Mouse (Mus musculus) cerebellum, adult 9-11 months (tissue): ENCODE results near the gene Ajuba.
"Not testable (repeated sequence)": the region's sequence is repeated elsewhere in the genome, so short reads cannot be mapped to it uniquely, and the experiment has no call there.

Experiments used
- DNase-seq: peaks from one replicate; pipeline ENCODE4 v3.0.0; 2022

Gene Ajuba

GRCm38 (mm10) chr14:54577089-54577982, at the start of gene Ajuba:
Gene Ajuba, minus strand, starts transcription at chr14:54577558.
- DNase-seq = no peak

GRCm38 (mm10) chr14:54624976-54625375, 47.6 kb upstream of the Ajuba start:
- DNase-seq = no peak

GRCm38 (mm10) chr14:54623334-54623733, 46.0 kb upstream of the Ajuba start:
- DNase-seq = no peak

GRCm38 (mm10) chr14:54621133-54621532, 43.8 kb upstream of the Ajuba start, which contains the start of gene Psmb11:
Gene Psmb11, plus strand, starts transcription at chr14:54621433.
- no peak for DNase-seq

- peak; percentile 91 for DNase-seq
Observed at GRCm38 (mm10) chr14:54617897-54618365, 40.6 kb upstream of the Ajuba start, which contains the start of gene Psmb5. Gene Psmb5, minus strand, starts transcription at chr14:54618022.

- DNase-seq = no peak
Observed at GRCm38 (mm10) chr14:54617152-54617896, 40.0 kb upstream of the Ajuba start.

- DNase-seq = no peak
Observed at GRCm38 (mm10) chr14:54616226-54616825, 39.0 kb upstream of the Ajuba start.

GRCm38 (mm10) chr14:54614130-54614529, 36.8 kb upstream of the Ajuba start:
- not testable (repeated sequence) for DNase-seq

GRCm38 (mm10) chr14:54610648-54611047, 33.3 kb upstream of the Ajuba start:
- DNase-seq = no peak

- DNase-seq = no peak
Observed at GRCm38 (mm10) chr14:54609962-54610361, 32.6 kb upstream of the Ajuba start.

- DNase-seq = no peak
Observed at GRCm38 (mm10) chr14:54609245-54609644, 31.9 kb upstream of the Ajuba start.

GRCm38 (mm10) chr14:54607226-54607625, 29.9 kb upstream of the Ajuba start:
- no peak for DNase-seq

GRCm38 (mm10) chr14:54605752-54606321, 28.5 kb upstream of the Ajuba start, which contains the start of gene 4931414P19Rik:
Gene 4931414P19Rik, minus strand, starts transcription at chr14:54605993.
- peak; percentile 78 for DNase-seq

- DNase-seq = no peak
Observed at GRCm38 (mm10) chr14:54603686-54604085, 26.3 kb upstream of the Ajuba start.

- DNase-seq = peak; percentile 98
Observed at GRCm38 (mm10) chr14:54603038-54603654, 25.8 kb upstream of the Ajuba start.

- DNase-seq = peak; percentile 63
Observed at GRCm38 (mm10) chr14:54602613-54603012, 25.3 kb upstream of the Ajuba start.

GRCm38 (mm10) chr14:54601601-54602000, 24.2 kb upstream of the Ajuba start:
- DNase-seq = no peak

- no peak for DNase-seq
Observed at GRCm38 (mm10) chr14:54597084-54597483, 19.7 kb upstream of the Ajuba start.

- no peak for DNase-seq
Observed at GRCm38 (mm10) chr14:54594631-54595414, 17.5 kb upstream of the Ajuba start.

- DNase-seq = no peak
Observed at GRCm38 (mm10) chr14:54594055-54594454, 16.7 kb upstream of the Ajuba start.

- no peak for DNase-seq
Observed at GRCm38 (mm10) chr14:54592319-54592934, 15.1 kb upstream of the Ajuba start.
